Mouse (Mus musculus) forebrain, embryonic 11.5 days (tissue): ENCODE results near the gene Rbp3. TPM values are rescaled to one million over a fixed set of nuclear protein-coding genes. Genes with fewer than 3 reads are reported as not detected.

Source experiments
- ATAC-seq: fragments of 200-750 bp; cut with Nextera tagmentation; replicated peaks from 2 replicates; pipeline ENCODE4 v1.8.0; 2017; ENCODE audit warnings: moderate TSS enrichment; ENCODE audit not compliant: low FRiP score
- DNase-seq: peaks from one replicate; pipeline ENCODE4 v3.0.0-alpha.2; 2017; ENCODE audit warnings: low spot score
- H3K27ac ChIP-seq: fragments of 300-500 bp; sonication (generic); 2 replicates; pipeline ENCODE4 v1.5.1; 2014; ENCODE audit warnings: low read depth, low read length
- H3K27me3 ChIP-seq: fragments of 300-500 bp; sonication (generic); 2 replicates; pipeline ENCODE4 v1.6.1; 2014; ENCODE audit warnings: mild to moderate bottlenecking, low read length, mixed read lengths; ENCODE audit not compliant: control insufficient read depth, insufficient read depth
- H3K36me3 ChIP-seq: fragments of 300-500 bp; sonication (generic); 2 replicates; pipeline ENCODE4 v1.6.1; 2014; ENCODE audit warnings: mild to moderate bottlenecking, low read length, moderate library complexity, mixed read lengths; ENCODE audit not compliant: control insufficient read depth, insufficient read depth
- H3K4me1 ChIP-seq: fragments of 300-500 bp; sonication (generic); replicated peaks from 2 replicates; pipeline ENCODE4 v1.6.1; 2014; ENCODE audit warnings: low read length, mixed read lengths; ENCODE audit not compliant: control insufficient read depth, insufficient read depth
- H3K4me2 ChIP-seq: fragments of 300-500 bp; sonication (generic); 2 replicates; pipeline ENCODE4 v1.6.1; 2014; ENCODE audit warnings: low read depth, mild to moderate bottlenecking, low read length, moderate library complexity, mixed read lengths; ENCODE audit not compliant: severe bottlenecking
- H3K4me3 ChIP-seq: fragments of 300-500 bp; sonication (generic); 2 replicates; pipeline ENCODE4 v1.5.1; 2014; ENCODE audit warnings: low read depth, low read length
- H3K9ac ChIP-seq: fragments of 300-500 bp; sonication (generic); 2 replicates; pipeline ENCODE4 v1.6.1; 2014; ENCODE audit warnings: low read length
- H3K9me3 ChIP-seq: fragments of 300-500 bp; sonication (generic); 2 replicates; pipeline ENCODE4 v1.6.1; 2016; ENCODE audit warnings: low read length, mixed read lengths; ENCODE audit not compliant: control insufficient read depth
- WGBS: fragments of 180-500 bp; shearing (Covaris S2); extraction: QIAGEN DNeasy Blood & Tissue Kit; methylation state at CpG from one replicate; pipeline ENCODE4 v1.1.7; 2014; 5-methylcytosine and 5-hydroxymethylcytosine counted together
- polyA plus RNA-seq: library from polyadenylated mRNA; unstranded; fragments of >200 nt; fragmentation: Nextera tagmentation; extraction: Ambion mirVana; gene quantifications from 2 replicates; pipeline ENCODE4 v1.2.1, GENCODE M21; 2014

The Rbp3 gene
- polyA plus RNA-seq, 1 experiment from 2014 or later = not detected

DNA sequence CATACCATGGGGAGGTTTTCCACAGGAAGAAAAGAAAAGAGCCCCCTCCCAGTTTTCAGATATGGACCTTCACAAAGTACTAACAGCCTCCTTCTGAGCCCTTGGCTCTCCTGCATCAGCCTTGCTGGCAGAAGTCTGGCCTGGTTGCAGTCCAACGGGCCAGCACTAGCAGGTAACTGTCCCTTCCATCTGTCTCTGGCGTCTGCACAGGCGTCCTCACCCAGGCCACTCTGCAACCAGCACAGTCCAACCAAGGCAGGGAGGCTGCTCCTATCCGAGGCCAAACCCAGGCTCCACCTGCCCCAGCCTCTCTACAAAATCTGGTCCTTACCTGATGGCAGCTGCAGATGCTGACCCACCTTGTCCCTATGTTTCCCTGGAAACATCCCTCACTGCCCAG is 38.2 kb downstream of the Rbp3 start:
- Histone ChIP-seq H3K27ac (no peak overlapping the region), H3K4me3 (no peak overlapping the region), H3K4me2 (no peak overlapping the region), H3K9ac (no peak overlapping the region), H3K36me3 (no peaks in the 10 kb centered on the region), H3K9me3 (no peaks in the 10 kb centered on the region), H3K27me3 (no peaks in the 10 kb centered on the region), H3K4me1 (no peaks in the 10 kb centered on the region)
- 73% methylated on average over 4 of the region's 4 CpGs for WGBS
- ATAC-seq (no peak), DNase-seq (no peak)

DNA sequence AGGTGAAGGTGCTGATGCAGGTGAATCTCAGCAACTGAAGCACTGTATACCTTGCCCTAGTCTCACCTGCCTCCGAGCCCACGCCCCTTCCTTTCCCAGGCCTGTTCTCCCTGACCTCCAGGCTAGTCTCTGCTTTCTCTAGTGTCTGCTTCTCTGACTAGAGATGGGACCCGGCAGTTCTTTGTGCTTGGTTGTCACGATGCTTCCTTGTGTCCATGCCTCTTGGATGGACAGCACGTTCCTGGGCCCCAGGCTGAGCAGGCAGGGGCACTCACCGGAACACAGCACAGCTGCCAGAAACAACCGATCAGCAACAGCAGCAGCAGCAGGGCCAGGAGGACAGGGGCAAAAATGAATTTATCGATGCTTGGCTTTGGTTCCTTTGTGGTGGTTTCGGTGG is 39.2 kb downstream of the Rbp3 start:
- no peaks in the 10 kb centered on the region for H3K4me1 ChIP-seq
- WGBS = 91% methylated on average over 9 of the region's 9 CpGs
- no peak overlapping the region for H3K27ac ChIP-seq
- H3K27me3 ChIP-seq = no peaks in the 10 kb centered on the region
- no peaks in the 10 kb centered on the region for H3K36me3 ChIP-seq
- no peak overlapping the region for H3K9ac ChIP-seq
- no peak overlapping the region for H3K4me2 ChIP-seq
- ATAC-seq = no peak
- no peak overlapping the region for H3K4me3 ChIP-seq
- no peak for DNase-seq
- no peaks in the 10 kb centered on the region for H3K9me3 ChIP-seq

DNA sequence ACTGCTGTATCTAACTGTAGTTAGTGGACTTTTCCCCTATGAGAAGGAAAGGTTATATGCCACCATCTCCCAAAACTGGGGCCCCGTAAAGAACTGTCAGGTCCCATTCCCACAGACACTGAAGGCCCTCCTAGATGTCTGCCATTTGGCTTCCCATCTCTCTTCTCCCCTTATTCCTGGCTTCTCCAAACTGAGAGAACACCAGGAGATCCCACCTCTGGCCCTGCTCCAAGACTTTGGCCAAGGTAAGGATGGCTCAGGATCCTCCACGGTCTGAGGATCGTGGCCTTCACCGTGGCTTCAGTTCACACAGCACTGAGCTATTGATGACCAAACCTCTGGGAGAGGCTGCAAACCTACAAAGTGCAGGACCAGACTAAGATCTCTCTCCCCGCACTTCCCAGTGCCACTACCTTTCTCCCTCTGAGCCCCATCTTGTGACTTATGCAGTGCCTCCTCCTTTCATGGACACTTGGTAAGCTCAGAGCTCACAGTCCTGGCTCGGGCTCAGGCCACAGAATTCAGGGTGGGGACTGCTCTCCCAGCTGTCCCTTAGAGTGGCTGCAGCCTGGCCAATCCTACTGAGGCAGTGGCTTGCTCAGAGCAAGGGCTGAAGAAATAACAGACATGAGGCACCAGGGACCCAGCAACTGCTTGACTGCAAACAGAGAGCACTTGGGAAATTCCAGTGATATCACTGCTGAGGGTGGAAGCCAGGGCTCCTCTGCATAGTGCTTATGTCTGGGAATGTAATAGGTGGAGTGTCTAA is 39.9 kb downstream of the Rbp3 start:
- H3K4me2 ChIP-seq = no peak overlapping the region
- ATAC-seq (no peak), DNase-seq (no peak)
- H3K4me1 ChIP-seq = no peaks in the 10 kb centered on the region
- no peaks in the 10 kb centered on the region for H3K9me3 ChIP-seq
- WGBS = 89% methylated on average over 6 of the region's 6 CpGs
- H3K36me3 ChIP-seq = no peaks in the 10 kb centered on the region
- H3K9ac ChIP-seq = no peak overlapping the region
- H3K4me3 ChIP-seq = no peak overlapping the region
- no peaks in the 10 kb centered on the region for H3K27me3 ChIP-seq
- no peak overlapping the region for H3K27ac ChIP-seq

DNA sequence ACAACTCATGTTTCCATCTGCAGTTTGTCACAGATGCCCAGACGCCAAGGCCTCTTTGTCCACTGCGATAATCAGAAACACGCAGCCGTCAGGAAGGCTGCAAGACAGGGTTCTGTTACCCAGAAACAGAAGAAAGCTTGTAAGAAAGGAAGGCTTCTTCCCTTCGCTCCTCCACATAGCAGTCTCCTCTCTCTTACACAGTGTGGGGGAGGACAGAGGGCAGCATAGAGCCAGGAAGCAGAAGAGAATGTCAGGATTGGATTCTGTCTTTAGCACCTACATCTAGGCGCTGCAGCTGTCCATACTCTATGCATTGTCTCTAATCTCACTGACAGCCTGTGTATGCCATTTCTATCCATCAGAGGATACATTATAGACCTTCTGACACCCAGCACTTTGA is 43.6 kb downstream of the Rbp3 start:
- no peak overlapping the region for H3K9ac ChIP-seq
- H3K9me3 ChIP-seq = no peaks in the 10 kb centered on the region
- H3K4me3 ChIP-seq = no peak overlapping the region
- H3K36me3 ChIP-seq = no peaks in the 10 kb centered on the region
- ATAC-seq = no peak
- H3K27me3 ChIP-seq = no peaks in the 10 kb centered on the region
- H3K4me2 ChIP-seq = no peak overlapping the region
- no peak for DNase-seq
- H3K27ac ChIP-seq = no peak overlapping the region
- WGBS = 71% methylated on average over 6 of the region's 6 CpGs
- H3K4me1 ChIP-seq = no peaks in the 10 kb centered on the region

DNA sequence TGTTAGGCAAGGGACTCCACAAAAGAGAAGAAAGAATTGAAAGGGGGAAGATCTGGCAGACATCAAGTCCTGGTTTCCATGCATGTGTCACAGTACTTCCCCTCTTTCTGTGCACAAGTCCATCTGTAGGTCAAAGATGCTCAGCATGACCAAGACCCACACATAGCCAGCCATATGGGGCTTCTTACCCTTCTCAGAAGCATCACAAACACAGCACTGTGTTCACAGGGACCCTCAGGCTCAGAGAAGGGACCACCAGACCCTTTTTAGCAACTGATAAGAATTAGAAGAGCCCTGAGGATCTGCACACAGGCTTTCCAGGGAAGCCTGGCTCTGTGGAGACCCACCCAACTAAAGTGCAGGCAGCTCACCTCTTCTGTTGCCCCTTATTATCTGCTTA is 46.3 kb downstream of the Rbp3 start:
- ATAC-seq = no peak
- Histone ChIP-seq H3K27me3 (no peaks in the 10 kb centered on the region), H3K4me1 (no peaks in the 10 kb centered on the region), H3K27ac (no peak overlapping the region), H3K9me3 (no peaks in the 10 kb centered on the region), H3K36me3 (no peaks in the 10 kb centered on the region), H3K9ac (no peak overlapping the region), H3K4me2 (no peak overlapping the region), H3K4me3 (no peak overlapping the region)
- no peak for DNase-seq

DNA sequence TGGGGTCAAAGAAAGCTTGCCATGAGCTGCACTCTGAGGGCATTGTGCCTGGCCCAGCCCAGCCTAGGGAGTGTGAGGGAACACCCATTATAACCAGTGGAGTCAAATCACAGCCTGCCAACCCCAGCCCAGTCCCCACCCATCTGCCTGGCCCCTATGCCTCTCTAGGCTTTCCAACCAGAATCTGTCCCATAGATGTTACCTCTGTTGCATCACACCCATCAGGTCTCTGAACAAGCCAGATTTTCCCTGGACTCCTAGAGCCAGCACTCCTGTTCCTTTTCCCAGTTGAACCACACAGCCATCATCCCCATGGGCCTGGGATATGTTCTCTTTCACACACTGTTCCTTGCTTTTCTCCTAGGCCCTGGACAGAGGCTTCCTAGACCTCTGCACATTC is 47.6 kb downstream of the Rbp3 start:
- ATAC-seq (no peak), DNase-seq (no peak)
- no peak overlapping the region for H3K27ac ChIP-seq

DNA sequence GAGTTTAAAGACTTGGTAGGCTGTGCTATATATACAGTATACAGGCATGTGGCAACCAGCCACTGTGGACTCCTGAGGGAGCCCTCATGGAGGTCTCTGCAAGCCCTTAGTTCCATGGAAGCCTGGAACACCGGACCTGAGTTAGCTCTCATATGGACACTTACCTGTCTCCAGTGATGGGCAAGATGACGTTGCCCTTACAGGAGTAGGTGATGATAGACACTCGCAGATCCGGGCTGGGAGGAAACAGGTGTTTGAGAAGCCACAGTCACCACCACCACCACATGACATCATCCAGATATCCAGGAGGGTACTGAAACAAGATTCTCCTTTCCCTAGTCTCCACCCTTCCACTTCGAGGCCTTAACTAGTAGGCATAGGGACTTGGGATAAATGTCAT is 48.6 kb downstream of the Rbp3 start:
- no peaks in the 10 kb centered on the region for H3K4me1 ChIP-seq
- no peak for ATAC-seq
- H3K27me3 ChIP-seq = no peaks in the 10 kb centered on the region
- H3K9ac ChIP-seq = no peak overlapping the region
- no peak overlapping the region for H3K27ac ChIP-seq
- no peak overlapping the region for H3K4me2 ChIP-seq
- DNase-seq = no peak
- no peak overlapping the region for H3K4me3 ChIP-seq
- H3K36me3 ChIP-seq = no peaks in the 10 kb centered on the region
- no peaks in the 10 kb centered on the region for H3K9me3 ChIP-seq
- WGBS = 93% methylated on average over 5 of the region's 5 CpGs

More for the DNA sequence above, 47.6 kb downstream of the Rbp3 start:
- Histone ChIP-seq H3K4me2 (no peak overlapping the region), H3K4me1 (no peaks in the 10 kb centered on the region), H3K9ac (no peak overlapping the region), H3K9me3 (no peaks in the 10 kb centered on the region), H3K36me3 (no peaks in the 10 kb centered on the region), H3K4me3 (no peak overlapping the region), H3K27me3 (no peaks in the 10 kb centered on the region)

Other genes starting within 250 kb of the Rbp3 start
- gene Gdf10, start 30.4 kb upstream of the Rbp3 start, polyA plus RNA-seq = 2.4 and 2.8 TPM in 2 replicates
- gene Gdf2, start 13.0 kb upstream of the Rbp3 start, polyA plus RNA-seq = not detected in 2 replicates
- 0.08 and 0.09 TPM in 2 replicates for gene Zfp488, start 24.8 kb downstream of the Rbp3 start, polyA plus RNA-seq
- not detected in 2 replicates for gene Gm30083, start 61.2 kb downstream of the Rbp3 start, polyA plus RNA-seq
- not detected in 2 replicates for gene Gm5460, start 62.8 kb downstream of the Rbp3 start, polyA plus RNA-seq
- not detected in 2 replicates for gene Antxrl, start 98.7 kb downstream of the Rbp3 start, polyA plus RNA-seq
- 0.88 and 1.2 TPM in 2 replicates for gene Anxa8, start 132.0 kb downstream of the Rbp3 start, polyA plus RNA-seq
- not detected in 2 replicates for gene A630023A22Rik, start 148.8 kb downstream of the Rbp3 start, polyA plus RNA-seq
- not detected in 2 replicates for gene Npy4r, start 198.5 kb downstream of the Rbp3 start, polyA plus RNA-seq
- gene Gprin2, start 247.7 kb downstream of the Rbp3 start, polyA plus RNA-seq = 0.41 and 0.44 TPM in 2 replicates